Mouse (Mus musculus): ENCODE measurements at regions not wholly inside any gene's neighbourhood (a gene's known extent, or its start where the extent isn't known, plus 50 kb on each side); places are given as distances from the start of the nearest gene placed in this dataset.

GRCm38 (mm10) chr11:71517377-71517776 is 232.3 kb upstream of the Wscd1 start:
- DNase-seq = no peak

- DNase-seq = no peak
These were observed 222.0 kb upstream of the Wscd1 start for GRCm38 (mm10) chr11:71527691-71528090.

DNA sequence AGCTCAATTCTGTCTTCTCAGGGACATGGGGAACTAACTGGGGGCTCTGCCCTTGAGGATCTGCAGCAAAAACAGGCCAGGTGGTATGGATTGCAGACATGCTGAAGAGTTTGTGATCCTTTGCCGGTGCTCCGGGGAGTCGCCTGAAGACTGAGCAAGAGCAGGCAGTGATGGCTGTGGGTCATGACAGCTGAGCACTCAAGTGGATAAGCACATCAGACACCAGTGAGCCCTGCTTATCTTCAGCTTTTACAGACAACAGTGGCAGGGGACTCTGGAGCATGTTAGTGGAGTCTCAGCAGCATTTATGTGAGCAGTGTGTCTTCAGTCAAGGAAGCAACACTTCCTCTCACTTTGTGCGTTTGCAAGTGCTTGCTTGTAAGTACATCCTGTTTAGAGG is 221.1 kb upstream of the Wscd1 start:
- no peak for DNase-seq

DNA sequence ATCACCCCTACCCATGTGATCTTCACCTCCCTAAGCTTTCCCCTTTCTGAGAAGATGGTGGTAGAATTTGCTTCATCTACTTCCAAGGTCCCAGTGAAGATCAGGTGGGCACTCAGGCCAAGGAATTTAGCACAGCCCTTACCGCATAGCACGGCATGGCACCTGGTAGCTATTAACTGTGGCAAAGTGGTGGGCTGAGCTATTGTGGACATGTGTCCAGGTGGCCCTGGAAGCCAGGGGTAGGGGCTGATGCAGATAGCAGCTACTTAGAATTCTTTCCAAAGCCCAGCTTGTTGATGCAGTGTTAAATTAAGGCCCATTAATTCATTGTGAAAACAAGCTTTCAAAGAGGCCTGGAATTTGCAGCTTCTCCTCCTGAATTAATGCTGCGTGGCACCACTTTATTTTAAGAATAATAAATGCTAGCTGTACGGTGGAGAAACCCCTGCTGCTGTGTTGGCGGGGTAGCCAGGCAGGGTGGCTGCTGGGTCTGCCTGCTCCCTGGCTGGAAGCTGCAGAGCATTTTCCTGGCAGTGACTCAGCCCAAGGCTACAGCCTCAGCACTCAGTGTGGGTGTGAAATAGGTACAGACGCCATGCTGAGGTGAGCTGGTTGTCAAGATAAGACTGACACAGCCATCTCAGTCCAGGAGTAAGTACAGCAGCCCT is 208.4 kb upstream of the Wscd1 start:
- DNase-seq = no peak

GRCm38 (mm10) chr11:71557412-71557811 is 192.3 kb upstream of the Wscd1 start:
- DNase-seq = no peak

DNA sequence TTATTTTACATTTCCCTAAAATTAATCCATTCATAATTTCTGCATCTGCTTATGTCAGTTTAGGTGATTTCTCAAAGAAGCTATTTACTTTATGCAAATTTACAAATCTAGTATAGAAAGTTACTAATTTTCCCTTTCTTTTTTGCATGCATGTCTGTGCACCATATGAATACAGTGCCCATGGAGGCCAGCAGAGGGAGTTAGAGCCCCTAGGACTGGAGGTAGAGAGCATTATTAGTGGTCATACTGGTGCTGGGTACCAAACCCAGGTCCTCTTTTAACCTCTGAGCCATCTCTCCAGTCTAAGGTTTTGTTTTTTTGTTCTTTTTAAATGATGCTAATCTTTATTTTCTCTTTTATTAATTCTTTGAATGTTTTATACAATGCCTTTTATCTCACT is 184.9 kb upstream of the Wscd1 start:
- no peak for DNase-seq

GRCm38 (mm10) chr11:71576801-71577200 is 172.9 kb upstream of the Wscd1 start:
- DNase-seq = no peak

- no peak for DNase-seq
These were observed 167.9 kb upstream of the Wscd1 start for GRCm38 (mm10) chr11:71581775-71582174.

DNA sequence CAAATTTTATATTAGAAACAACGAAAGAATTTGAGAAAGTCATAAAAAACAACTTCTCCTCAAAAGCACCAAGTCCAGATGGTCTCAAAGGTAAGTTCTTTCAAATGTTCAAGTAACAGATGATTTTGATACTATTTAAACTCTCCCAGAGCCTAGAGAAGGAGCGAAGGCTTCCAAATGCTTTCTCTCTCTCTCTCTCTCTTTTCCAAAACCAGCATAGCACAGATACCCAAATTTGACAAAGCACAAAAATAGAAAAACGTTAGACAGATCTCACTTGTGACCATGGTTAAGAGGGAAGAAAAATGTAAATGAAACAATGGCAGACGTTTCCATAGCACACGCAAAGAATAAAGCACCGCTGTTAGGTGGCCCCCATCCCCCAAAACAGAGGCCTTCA is 158.7 kb upstream of the Wscd1 start:
- DNase-seq = no peak

GRCm38 (mm10) chr11:71594250-71594847 is 155.4 kb upstream of the Wscd1 start:
- no peak for DNase-seq

- DNase-seq = no peak
These were observed 152.0 kb upstream of the Wscd1 start for GRCm38 (mm10) chr11:71597709-71598108.

DNA sequence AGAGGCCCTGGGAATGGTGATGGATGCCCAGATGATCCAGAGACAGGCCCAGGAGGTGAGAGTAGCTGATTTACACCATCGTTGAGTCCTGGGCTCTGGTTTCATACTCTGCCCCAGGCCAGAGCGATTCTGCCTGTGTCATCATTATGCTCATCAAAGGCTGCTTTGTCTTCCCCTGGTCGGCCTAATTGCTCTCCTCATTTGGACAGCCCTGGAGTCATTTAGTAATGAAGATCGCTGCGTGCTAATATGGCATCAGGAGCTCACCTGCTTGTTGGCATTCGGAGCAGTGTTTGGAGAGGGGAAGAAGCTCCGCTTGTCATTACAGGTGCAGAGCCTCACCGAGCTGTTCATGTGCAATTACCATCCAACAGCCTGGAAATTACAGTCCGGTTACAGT is 138.9 kb upstream of the Wscd1 start:
- no peak for DNase-seq

GRCm38 (mm10) chr11:71615526-71615925 is 134.2 kb upstream of the Wscd1 start:
- no peak for DNase-seq

- DNase-seq = no peak
These were observed 124.1 kb upstream of the Wscd1 start for GRCm38 (mm10) chr11:71625501-71626191.

DNA sequence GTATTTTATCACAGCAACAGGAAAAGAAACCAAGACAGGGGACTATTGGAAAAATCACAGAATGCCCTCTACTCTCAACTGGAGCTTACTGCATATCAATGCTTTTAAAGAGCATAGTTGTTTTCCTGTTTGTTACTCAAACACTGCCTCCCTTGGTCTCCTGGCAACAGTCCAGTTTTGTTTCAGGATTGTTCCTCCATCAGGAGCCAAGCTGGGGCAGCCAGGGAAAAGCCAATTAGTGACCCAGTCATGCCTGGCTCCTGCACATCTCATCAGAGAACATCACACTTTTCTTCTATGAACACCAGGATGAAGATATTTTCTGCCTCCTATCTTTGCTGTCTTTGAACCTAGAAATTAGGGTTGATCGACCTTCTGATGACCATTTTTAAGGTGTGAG is 113.6 kb upstream of the Wscd1 start:
- no peak for DNase-seq

DNA sequence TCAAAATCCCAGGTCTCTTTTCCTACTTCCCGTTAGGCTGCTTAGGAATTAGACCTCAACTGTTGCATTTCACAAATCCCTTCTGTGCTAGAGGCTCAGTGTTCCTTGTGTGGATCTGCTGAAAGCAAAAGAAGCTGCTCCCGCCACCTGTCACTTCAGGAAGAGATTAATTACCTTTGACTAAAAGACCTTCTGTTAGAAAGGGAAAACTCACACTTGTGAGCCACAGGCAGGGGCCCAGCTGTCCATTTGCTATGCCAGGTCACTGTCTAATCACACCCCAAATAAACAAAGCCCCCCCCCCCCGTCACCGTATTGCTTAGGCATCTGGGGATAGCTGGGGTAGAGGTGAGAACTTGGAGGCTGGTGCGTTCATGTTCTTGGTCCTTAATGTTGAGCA is 112.9 kb upstream of the Wscd1 start:
- no peak for DNase-seq

DNA sequence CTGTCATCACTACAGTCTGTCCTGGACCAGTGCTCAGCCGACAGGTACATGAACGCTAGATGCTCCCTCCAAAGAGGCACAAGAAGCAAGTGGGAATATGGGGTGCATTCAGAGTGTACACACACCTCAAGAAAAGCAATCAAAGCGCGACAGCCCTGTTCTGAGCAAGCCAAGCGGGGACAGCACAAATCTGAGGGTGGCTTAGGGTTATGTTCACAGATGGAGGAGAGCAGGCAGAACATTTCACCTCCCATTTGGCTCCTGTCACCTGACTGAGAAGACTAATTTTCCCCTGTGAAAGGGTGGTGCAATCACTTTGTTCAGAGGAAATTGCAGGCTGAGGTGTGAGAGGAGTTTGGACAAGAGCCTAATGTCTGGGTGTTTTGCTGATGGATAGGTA is 106.8 kb upstream of the Wscd1 start:
- no peak for DNase-seq

DNA sequence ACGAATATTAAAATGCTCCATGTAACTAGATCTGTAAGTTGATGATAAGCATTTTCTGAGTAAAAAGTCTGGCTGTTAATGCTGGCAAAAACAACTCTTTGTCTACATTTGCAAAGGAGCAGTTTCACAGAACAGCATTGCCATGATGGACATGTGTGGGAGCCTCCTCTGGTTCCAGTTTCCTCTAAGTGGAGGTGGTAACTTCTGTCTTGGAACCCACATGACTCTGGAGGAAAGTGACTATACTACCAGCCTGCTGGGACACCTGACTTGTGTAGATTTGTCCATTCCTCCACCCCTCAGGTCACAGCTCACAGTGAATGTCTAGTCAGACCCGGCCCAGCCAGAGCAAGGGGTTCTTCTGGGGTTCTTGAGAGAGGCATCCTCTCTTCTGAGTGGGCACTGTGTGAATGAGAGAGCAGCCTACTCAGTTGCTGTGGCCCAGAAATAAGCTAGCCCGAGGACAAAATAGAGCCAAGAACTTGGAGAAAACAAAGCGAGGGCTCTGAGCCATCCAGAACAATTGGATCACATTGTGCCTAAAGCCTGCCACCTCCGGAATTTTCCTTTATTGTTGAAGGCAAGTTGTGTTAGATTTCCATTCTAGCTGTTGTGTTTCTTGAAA is 97.9 kb upstream of the Wscd1 start:
- DNase-seq = no peak

DNA sequence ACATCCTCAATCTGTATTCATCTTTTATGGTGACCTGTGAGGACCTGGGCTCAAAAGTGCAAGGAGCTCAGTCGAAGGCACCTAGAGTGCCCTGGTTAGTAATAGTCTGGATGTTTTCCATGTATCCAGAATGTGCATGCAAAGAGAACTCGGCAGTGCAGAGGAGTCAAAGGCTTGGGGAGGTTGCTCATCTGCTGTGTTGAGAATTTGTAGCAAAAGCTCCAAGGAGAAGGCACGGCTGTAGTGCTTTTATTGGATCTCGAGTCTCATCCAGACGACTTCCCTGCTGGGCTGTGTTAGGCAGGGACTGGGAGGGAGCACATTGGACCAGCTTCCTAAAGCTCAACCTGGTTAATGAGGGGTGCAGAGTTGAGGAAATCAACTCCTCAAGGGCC is 97.3 kb upstream of the Wscd1 start:
- no peak for DNase-seq

DNA sequence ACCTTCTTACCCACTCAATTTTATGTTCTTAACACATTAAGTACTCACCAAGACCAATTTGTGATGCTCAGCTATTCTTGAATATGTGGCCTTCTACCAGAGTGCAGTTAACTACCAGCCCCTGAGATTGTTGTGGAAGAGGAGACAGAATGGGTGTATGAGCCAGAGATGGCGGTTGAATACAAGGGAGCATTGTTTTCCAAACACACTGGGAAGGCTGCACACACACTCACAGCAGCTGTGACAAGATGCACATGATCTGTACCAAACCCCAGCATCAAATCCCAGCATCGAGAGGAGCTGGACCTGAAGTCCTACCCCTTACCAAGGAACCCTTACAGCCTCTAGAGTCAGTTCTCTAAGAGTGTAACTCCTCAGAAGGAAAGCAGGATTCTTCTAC is 91.4 kb upstream of the Wscd1 start:
- DNase-seq = no peak

- DNase-seq = no peak
These were observed 79.3 kb upstream of the Wscd1 start for GRCm38 (mm10) chr11:71670111-71671050.

DNA sequence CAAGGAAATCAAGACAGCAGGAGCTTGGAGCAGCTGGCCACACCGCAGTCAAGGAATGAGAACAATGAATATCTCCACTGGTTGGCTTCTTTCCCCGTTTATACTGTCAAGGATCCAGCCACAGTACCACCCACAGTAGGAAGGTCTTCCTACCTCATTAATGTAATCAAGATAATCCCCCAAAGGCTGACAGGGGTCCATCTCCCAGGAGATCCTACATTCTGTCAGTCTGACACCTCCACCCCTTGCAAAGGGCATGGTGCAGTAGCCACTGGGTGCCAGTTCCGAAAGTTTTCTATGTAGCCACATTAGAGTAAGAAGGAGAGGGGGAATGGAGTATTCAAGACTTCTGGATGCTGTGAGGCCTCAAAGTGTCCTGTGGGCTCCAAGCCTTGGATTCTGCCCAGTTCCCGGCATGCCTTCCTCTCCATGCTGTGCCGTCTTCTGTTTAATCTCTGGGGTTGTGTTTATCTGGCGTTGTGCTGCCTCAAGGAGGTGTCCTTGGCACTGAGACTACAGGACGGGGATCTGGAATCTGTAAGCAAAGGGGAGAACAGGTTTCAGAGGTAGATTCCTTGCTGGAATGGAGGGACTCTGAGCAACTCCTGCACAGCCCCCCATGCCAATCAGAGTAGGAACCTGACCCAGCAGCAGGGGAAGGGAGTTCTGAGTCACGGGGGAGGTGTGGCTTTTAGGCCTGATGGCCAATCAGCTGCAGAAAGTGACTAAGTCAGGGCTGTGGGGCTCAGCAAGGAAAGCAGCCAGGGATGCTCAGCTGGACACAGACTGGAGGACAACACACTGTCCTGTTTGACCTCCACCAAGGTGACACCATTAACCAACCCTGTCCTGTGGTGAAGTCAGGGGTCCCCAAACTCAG is 77.3 kb upstream of the Wscd1 start:
- no peak for DNase-seq
